Mouse (Mus musculus) heart, postnatal 10 days (tissue): ENCODE data around the gene Syne1. TPM values are rescaled to one million over a fixed set of nuclear protein-coding genes. Genes with fewer than 3 reads are reported as not detected.

ENCODE experiments used
- DNase-seq, 2 experiments: peaks; one replicate each; pipeline ENCODE4 v3.0.0; 2021
- intact Hi-C: fragments of 180-260 bp; cut with DNase I; formaldehyde crosslinking; loops from one replicate; pipeline ENCODE4 v1.15.1; 2025
- total RNA-seq, 2 experiments: library from RNA; stranded (reverse); gene quantifications; 2 replicates each; pipeline ENCODE4 v1.2.3; 2021

Gene Syne1
- total RNA-seq, 2 experiments from 2014 or later, result 76.4 to 85.9 TPM

- intact Hi-C loops, result no loop called here
Measured at GRCm38 (mm10) chr10:5322562-5322961, 228.7 kb downstream of the Syne1 start.

GRCm38 (mm10) chr10:5317602-5318001, 233.7 kb downstream of the Syne1 start:
- peak; percentile 64 to 83 for DNase-seq
- intact Hi-C loops, result loop anchor here (10.0 kb wide), 3 partner anchors 237 to 477 kb away; partner anchors contain the start of genes Syne1 and Vip

More at GRCm38 (mm10) chr10:5322562-5322961, 228.7 kb downstream of the Syne1 start:
- no peak for DNase-seq

DNA sequence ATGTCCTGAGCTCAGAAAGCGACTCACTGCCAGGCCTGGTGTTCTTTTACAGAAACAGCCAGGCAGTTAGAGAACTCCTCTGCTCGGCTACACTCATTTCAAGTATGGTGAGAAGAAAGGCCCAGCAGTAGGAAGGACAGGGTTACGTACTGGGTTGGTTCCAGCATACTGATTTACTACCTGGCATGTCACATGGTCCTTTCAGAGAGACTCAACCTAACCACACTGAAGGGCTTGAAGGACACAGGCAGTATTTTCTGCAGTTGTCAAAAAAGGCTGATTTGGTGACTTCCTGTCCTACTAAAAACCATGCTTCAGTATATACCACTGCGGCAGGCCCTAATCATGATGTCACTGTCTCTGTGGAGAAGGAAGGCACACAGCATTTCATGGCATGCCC, 238.8 kb downstream of the Syne1 start:
- DNase-seq, result no peak
- intact Hi-C loops, result loop anchor here (10.0 kb wide), 3 partner anchors 242 to 482 kb away; partner anchors contain the start of genes Syne1 and Vip

GRCm38 (mm10) chr10:5309961-5310713, 241.1 kb downstream of the Syne1 start:
- peak; percentile 55 to 59 for DNase-seq
- intact Hi-C loops, result loop anchor here (10.0 kb wide), 3 partner anchors 245 to 485 kb away; partner anchors contain the start of genes Syne1 and Vip

- no peak for DNase-seq
- intact Hi-C loops, result no loop called here
Measured at GRCm38 (mm10) chr10:5309398-5309797, 241.9 kb downstream of the Syne1 start.

- intact Hi-C loops, result no loop called here
- DNase-seq, result peak in 1 of 2 experiments; percentile 47
Measured at GRCm38 (mm10) chr10:5305555-5305954, 245.7 kb downstream of the Syne1 start.

GRCm38 (mm10) chr10:5295291-5295891, 255.9 kb downstream of the Syne1 start:
- intact Hi-C loops, result no loop called here
- DNase-seq, result peak in 1 of 2 experiments; percentile 30

GRCm38 (mm10) chr10:5289575-5289909, 261.7 kb downstream of the Syne1 start:
- no peak for DNase-seq
- intact Hi-C loops, result no loop called here

GRCm38 (mm10) chr10:5288716-5289574, 262.3 kb downstream of the Syne1 start:
- intact Hi-C loops, result no loop called here
- DNase-seq, result peak; percentile 84 to 86

- peak; percentile 40 to 41 for DNase-seq
- intact Hi-C loops, result no loop called here
Measured at GRCm38 (mm10) chr10:5288262-5288661, 263.0 kb downstream of the Syne1 start.

DNA sequence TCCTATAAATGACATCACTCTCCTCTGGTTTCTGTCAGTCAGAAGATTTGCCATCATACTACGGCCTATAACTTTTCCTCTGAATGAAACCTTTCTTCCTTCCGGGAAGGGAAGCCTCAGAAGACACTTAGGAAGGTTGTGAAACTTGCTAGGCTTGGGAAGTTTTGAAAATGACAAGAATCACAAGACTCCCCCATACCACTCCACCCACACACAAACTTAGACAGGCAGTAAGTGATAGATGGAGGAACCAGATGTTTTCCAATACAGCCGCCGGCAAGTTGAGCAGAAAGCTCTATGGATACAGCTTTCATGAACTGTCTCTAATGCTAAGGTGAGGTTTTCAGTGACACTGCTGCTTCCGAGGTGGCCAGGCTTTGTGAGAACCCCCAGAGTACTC, 275.5 kb downstream of the Syne1 start:
- DNase-seq, result no peak
- intact Hi-C loops, result no loop called here

DNA sequence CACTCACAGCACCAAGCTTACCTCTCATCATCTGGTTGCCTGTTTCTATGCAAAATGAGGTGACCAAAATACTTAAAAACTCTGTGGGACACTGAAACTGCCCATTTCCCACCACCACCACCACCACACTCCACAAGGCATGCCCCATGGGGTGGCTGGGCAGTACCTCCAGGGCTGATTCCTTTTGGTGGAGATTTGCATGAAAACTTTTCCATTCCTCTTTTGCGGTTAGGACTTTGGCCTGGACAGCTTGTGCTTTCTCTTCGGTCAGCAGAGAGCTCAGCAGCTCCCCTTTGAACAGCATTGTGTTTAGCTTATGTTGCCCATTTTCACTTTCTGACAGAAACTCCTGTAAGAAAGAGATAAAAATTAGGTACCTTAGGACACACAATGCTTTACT, 280.6 kb downstream of the Syne1 start:
- intact Hi-C loops, result no loop called here
- no peak for DNase-seq

DNA sequence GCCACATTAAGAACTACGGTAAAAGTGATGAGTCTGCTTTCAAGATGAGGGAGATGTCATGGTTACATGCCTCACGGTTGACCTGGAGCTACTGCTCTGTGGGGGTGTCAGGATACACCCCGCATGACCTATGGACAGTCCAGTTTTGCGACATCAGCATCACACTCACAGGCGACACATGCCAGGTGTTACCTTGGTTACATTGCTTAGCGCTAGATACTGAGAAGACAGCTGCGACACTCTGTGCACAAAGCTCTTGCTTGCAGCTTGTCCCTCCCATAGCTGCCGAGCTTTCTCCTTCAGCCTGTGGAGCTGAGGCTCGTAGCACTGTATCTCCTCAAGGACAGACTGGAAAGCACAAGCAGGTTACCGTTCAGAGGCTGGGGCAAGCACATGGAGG, 286.9 kb downstream of the Syne1 start:
- DNase-seq, result no peak
- intact Hi-C loops, result no loop called here

DNA sequence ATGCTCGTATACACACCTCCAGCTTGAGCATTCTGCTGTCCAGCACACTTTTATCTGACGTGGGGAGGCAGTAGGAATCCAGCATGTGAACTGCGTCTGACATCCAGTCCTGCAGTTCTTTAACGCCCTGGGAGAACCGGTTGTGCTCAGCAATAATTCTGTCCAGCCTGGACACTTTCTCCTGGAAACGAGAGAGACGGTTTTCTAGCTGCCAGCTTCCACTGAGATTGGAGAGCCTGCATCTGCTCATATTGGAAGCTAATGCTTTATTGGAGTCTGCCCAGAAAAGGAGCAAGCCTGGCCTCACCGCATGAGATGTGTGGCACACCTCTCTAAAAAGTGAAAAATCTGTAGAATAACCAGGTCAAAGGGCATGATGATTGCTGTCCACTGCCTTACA, 288.6 kb downstream of the Syne1 start:
- intact Hi-C loops, result no loop called here
- no peak for DNase-seq

- no peak for DNase-seq
- intact Hi-C loops, result no loop called here
Measured at GRCm38 (mm10) chr10:5256686-5257085, 294.6 kb downstream of the Syne1 start.

GRCm38 (mm10) chr10:5253752-5254151, 297.5 kb downstream of the Syne1 start:
- intact Hi-C loops, result no loop called here
- DNase-seq, result peak in 1 of 2 experiments; percentile 6

GRCm38 (mm10) chr10:5250702-5251101, 300.6 kb downstream of the Syne1 start:
- DNase-seq, result no peak
- intact Hi-C loops, result no loop called here

- DNase-seq, result no peak
- intact Hi-C loops, result no loop called here
Measured at GRCm38 (mm10) chr10:5239680-5240079, 311.6 kb downstream of the Syne1 start.

- no peak for DNase-seq
- intact Hi-C loops, result no loop called here
Measured at GRCm38 (mm10) chr10:5236926-5237325, 314.4 kb downstream of the Syne1 start.

- no peak for DNase-seq
- intact Hi-C loops, result no loop called here
Measured at GRCm38 (mm10) chr10:5236171-5236570, 315.1 kb downstream of the Syne1 start.
